Mouse (Mus musculus): ENCODE measurements around the gene Smyd3.

Gene Smyd3

DNA sequence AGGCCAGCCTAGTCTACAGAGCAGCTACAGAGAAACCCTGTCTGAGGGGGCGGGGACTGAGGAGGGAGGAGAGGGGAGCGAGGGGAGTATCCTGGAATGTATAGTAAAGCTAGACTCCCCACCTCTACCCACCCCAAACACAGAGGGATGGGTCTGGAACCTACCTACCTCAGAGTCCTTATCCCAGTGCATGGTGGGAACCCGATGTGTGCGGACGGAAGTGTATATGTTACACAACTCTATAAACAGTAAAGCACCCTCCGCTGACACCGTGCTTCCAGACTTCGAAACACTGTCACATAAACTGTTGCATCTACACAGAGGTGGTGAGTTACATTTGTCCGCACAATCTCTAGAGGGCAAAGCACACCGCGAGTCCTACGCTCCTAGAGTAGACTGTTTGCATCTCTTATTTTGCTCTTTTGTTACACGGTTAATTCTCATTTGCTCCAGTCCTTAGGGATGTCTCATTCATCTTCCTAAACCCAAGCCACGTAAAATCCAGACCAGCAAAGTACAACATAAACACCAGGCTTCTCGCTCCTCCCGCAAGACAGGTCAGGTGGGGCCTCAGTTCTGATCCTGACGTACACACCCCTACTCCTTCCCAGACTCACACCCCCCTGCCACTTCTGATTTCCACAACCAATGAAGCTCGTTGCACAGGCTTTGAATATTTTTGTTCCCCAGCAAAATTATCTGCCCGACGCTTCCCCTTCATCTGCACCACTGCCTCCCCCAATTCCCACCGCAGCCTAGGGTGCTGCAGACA lies 714 bp downstream of the Smyd3 start:
- in situ Hi-C loops (cut with MboI), result no loop called here

GRCm38 (mm10) chr1:179511895-179512294 lies 5.9 kb downstream of the Smyd3 start:
- in situ Hi-C loops (cut with MboI), result no loop called here

- in situ Hi-C loops (cut with MboI), result no loop called here
Measured at GRCm38 (mm10) chr1:179510546-179511340, 7.1 kb downstream of the Smyd3 start.

DNA sequence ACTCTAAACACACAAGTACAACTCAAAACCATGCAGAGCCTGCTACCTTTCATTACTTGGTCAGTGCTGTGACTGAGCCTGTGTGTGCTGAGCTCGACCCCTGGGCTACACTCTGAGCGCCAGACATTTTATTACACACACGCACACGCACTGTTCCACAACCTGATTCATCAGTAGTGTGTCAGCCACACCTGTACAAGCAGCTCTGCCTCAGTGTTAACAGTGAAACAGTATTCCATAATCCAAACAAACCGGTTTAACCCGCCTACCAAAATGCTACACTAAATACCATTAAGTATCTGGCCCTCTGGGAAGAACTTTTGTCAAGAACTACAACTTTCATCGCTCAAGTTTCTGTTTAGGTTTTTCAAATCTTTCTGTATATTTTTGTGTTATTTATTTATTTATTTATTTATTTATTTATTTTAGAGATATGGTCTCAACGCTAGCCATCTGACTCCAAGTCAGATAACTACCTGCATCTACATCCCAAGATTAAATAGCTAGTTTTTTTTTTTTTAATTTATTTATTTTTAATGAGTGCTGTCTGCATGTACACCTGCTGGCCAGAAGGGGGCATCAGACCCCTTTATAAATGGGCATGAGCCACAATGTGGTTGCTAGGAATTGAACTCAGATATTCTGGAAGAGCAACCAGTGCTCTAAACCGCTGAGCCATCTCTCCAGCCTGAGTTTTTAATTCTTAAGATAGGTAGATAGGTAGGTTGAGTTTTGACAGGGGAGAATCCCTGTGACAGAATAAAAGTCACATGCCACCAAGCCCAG lies 11.1 kb downstream of the Smyd3 start:
- in situ Hi-C loops (cut with MboI), result no loop called here

GRCm38 (mm10) chr1:179502565-179502964 lies 15.3 kb downstream of the Smyd3 start:
- in situ Hi-C loops (cut with MboI), result no loop called here

- in situ Hi-C loops (cut with MboI), result no loop called here
Measured at GRCm38 (mm10) chr1:179499257-179499656, 18.6 kb downstream of the Smyd3 start.

GRCm38 (mm10) chr1:179492908-179493307 lies 24.9 kb downstream of the Smyd3 start:
- in situ Hi-C loops (cut with MboI), result no loop called here

DNA sequence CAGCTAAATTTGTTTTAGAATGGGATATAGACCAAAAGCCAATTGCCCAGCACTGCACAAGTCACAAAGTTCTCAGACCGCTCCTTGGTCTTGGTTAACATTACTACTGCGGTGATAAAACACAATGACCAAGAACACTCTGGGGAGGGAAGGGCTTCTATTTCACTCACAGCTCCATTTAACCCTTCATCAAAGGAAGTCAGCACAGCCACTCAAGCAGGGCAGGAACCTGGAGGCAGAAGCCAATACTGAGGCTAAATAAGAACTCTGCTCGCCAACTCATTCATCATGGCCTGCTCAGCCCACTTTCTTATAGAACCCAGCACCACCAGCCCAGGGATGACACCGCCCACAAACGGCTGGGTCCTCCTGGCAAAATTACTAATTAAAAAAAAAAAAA lies 29.3 kb downstream of the Smyd3 start:
- in situ Hi-C loops (cut with MboI), result no loop called here

GRCm38 (mm10) chr1:179487990-179488389 lies 29.9 kb downstream of the Smyd3 start:
- in situ Hi-C loops (cut with MboI), result no loop called here

- in situ Hi-C loops (cut with MboI), result no loop called here
Measured at GRCm38 (mm10) chr1:179487238-179487637, 30.6 kb downstream of the Smyd3 start.

DNA sequence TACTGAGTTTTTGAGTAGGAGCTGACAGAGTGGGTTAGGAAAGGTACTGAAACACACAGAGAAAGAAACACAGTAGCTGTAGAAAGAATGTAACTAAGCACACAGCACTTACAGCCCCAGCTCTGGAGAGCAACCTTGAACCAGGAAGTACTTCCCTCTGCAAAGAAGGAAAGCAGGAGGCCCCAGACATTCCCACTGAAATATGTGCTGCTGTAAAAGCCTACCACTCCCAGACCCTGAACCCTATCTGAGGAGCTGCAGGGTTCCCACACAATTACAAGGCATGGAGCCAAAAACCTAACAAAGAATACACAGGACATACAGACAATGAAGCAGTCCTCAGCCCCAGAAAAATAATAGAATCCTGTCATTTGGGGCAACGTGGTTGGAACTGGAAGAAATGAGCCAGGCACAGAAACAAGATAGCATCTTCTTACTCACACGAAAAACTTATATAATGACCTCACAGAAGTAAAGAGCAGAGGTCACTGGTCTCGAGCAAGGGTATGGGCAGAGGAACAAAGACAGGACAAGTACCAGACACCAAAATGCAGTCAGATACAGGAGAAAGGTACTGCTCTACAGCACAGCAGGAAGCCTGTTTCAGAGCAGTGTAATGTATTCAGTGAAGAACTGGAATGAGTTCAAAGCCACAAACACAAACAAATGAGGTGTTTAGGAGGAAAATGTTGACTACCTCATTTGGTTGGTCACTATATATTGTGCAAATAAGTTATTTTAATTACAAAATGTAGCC lies 31.9 kb downstream of the Smyd3 start:
- in situ Hi-C loops (cut with MboI), result no loop called here

GRCm38 (mm10) chr1:179480862-179481261 lies 37.0 kb downstream of the Smyd3 start:
- in situ Hi-C loops (cut with MboI), result no loop called here

DNA sequence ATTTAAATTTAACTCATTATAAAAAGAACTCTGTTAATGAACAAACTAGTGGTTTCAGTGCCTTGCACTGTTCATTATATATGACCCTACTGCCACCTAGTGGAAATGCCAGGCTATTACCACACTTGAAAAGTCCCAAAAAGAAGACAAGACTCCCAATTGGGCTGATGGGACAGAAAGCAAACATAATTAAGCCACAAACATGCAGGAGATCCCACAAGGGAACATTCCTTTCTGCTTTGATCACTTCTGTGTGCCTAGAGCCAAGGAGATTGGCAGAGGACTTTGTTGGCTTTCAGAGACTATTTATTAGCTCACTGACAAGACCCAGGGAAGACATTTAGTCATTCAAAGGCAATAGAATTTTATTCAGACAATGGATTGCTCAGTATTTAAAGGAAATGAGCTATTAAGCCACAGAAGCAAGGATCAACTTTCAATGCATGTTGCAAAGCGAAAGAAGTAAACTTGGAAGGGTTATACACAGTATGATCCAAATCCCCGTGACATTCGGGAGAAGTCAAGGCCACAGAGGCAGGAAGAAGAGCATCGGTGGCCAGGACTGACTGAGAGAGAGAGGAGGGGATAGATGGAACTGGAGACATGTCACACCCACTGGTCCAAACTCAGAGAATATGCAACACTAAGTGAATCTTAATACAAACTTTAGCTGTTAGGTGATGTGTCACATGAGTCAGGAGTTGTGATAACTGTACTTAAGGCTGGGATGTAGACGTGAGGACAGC lies 40.5 kb downstream of the Smyd3 start:
- in situ Hi-C loops (cut with MboI), result loop anchor here (10.0 kb wide), 1 partner anchor 953 kb away; the partner anchor contains the start of gene Kif26b

DNA sequence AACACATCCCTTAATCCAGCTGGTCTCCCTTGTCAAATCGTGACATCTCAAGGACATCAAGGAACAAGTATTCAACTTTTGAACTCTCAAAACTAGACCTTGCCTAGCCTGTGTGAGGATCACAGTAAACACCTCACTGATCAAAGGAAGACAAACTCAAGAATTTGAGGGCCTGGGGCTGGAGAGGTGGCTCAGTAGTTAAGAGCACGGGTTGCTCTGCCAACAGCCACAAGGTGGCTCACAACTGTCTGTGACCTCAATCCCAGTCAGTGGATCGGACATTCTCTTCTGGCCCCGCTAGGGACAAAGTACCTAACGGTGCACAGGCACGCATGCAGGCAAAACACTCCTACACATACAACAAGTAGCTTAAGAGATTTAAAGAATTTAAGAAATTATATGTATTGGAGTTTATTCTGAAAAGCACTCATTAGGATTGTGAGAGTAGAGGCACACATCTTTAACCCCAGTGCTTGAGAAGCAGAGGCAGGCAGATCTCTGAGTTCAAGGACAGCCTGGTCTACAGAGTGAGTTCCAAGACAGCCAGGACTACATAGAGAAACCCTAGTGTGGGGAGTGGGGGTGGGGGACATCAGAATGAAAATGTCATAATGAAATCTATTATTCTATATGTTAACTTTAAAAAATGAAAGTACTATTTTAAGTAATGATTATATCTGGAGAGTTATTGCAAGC lies 41.2 kb downstream of the Smyd3 start:
- in situ Hi-C loops (cut with MboI), result loop anchor here (10.0 kb wide), 1 partner anchor 952 kb away; the partner anchor contains the start of gene Kif26b

GRCm38 (mm10) chr1:179474776-179475175 lies 43.1 kb downstream of the Smyd3 start:
- in situ Hi-C loops (cut with MboI), result loop anchor here (10.0 kb wide), 1 partner anchor 950 kb away; the partner anchor contains the start of gene Kif26b

DNA sequence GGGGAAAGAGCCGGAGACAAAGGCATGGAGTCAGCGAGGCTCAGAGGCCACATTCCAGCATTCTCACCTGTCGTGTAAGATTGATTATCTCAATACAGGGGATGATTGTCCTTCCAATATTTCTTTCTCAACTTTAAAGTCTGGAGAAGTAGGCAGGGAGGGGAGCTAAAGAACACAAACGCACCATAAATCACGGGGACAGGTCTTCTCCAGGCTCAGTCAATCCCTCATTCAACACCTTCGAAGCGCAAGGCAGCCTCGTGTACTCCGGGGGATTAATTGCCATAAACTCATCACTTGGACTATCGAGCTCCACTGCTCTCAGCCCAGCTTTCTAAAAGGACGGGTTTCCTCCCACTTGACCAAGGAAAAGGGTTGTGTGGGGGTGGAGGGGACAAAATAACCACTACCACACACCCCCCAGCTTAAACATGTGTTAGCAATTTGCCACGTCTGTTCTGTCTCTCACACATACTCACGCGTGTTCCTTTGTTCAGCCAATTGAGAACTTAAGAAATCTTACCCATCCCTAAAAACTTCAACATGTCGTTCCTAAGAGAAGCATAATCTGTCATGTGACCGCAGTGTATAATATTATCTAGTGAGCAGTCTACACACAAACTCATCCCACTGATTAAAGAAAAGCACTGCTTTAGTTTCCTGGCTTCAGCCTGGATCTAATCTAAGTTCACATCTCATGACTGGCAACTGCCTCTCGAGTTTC lies 43.8 kb downstream of the Smyd3 start:
- in situ Hi-C loops (cut with MboI), result loop anchor here (10.0 kb wide), 1 partner anchor 949 kb away; the partner anchor contains the start of gene Kif26b

DNA sequence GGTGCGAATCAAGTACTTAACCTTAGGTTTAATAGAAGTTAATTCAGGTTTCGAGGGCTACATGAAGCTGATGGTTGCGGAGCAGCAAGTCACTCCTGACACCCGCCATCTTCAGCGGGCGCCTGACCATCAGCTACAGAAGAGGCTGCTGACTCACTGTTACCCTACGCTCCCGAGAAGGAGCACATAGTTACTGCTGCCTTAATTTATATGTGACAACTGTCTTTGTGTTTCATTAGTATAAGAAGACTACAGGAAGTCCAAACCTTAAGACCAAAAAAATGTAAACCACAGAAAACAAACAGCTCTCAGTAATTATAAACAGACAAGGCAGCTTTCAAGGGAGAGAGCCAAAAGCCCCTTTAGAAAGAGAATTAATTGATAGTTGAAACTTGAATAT lies 49.9 kb downstream of the Smyd3 start:
- in situ Hi-C loops (cut with MboI), result no loop called here

- in situ Hi-C loops (cut with MboI), result no loop called here
Measured at GRCm38 (mm10) chr1:179462376-179462775, 55.5 kb downstream of the Smyd3 start.
